Mouse (Mus musculus) midbrain, embryonic 13.5 days (tissue): ENCODE measurements around the gene Amotl1. TPM values are rescaled to one million over a fixed set of nuclear protein-coding genes. Genes with fewer than 3 reads are reported as not detected.
A peak's percentile ranks its signal among the peaks of the same experiment; 100 is the strongest.

Experiments used
- ATAC-seq: fragments of 200-750 bp; cut with Nextera tagmentation; 2 replicates; pipeline ENCODE4 v1.8.0; 2017; ENCODE audit warnings: mild to moderate bottlenecking, moderate TSS enrichment, moderate library complexity
- H3K27ac ChIP-seq: fragments of 300-500 bp; sonication (generic); 2 replicates; pipeline ENCODE4 v1.5.1; 2015; ENCODE audit warnings: inconsistent platforms, mild to moderate bottlenecking, moderate library complexity
- H3K27me3 ChIP-seq: fragments of 300-500 bp; sonication (generic); 2 replicates; pipeline ENCODE4 v1.6.1; 2015; ENCODE audit warnings: mild to moderate bottlenecking, inconsistent platforms
- H3K36me3 ChIP-seq: fragments of 300-500 bp; sonication (generic); 2 replicates; pipeline ENCODE4 v1.6.1; 2015; ENCODE audit warnings: mild to moderate bottlenecking, inconsistent platforms
- H3K4me1 ChIP-seq: fragments of 300-500 bp; sonication (generic); replicated peaks from 2 replicates; pipeline ENCODE4 v1.6.1; 2015; ENCODE audit warnings: inconsistent platforms
- H3K4me2 ChIP-seq: fragments of 300-500 bp; sonication (generic); replicated peaks from 2 replicates; pipeline ENCODE4 v1.6.1; 2015; ENCODE audit warnings: moderate library complexity, mild to moderate bottlenecking, inconsistent platforms
- H3K4me3 ChIP-seq: fragments of 300-500 bp; sonication (generic); replicated peaks from 2 replicates; pipeline ENCODE4 v1.5.1; 2015; ENCODE audit warnings: mild to moderate bottlenecking, inconsistent platforms
- H3K9ac ChIP-seq: fragments of 300-500 bp; sonication (generic); replicated peaks from 2 replicates; pipeline ENCODE4 v1.6.1; 2015; ENCODE audit warnings: mild to moderate bottlenecking, inconsistent platforms
- H3K9me3 ChIP-seq: fragments of 300-500 bp; sonication (generic); 2 replicates; pipeline ENCODE4 v1.6.1; 2016; ENCODE audit warnings: mild to moderate bottlenecking, inconsistent platforms
- WGBS: fragments of 180-500 bp; shearing (Covaris S2); methylation state at CpG from one replicate; pipeline ENCODE4 v1.1.7; 2015; 5-methylcytosine and 5-hydroxymethylcytosine counted together
- polyA plus RNA-seq: library from polyadenylated mRNA; unstranded; fragments of >200 nt; fragmentation: Nextera tagmentation; extraction: Ambion mirVana; gene quantifications from 2 replicates; pipeline ENCODE4 v1.2.1, GENCODE M21; 2015

Gene Amotl1
- polyA plus RNA-seq, 1 experiment from 2014 or later = 9.8 TPM

DNA sequence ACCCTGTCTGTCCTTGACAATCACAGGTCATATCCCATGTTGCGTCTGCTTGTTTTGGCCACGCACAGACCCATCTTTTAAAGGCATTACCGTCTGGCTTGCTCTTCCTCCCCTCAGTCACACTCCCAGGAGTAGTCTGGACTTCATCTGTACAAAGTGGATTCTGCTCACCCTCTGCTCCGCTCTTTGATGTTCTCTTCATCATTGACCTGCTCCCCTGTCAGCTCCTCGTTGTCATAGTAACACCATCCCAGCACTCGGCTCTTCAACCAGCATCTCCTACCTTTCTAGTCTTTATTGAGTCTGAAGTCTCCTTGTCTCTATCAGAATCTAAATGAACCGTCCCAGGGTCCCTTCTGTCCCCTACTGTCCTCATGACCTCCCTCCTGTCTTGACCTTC lies 9.3 kb downstream of the Amotl1 start:
- peaks cover 47% of the 10 kb centered on the region for H3K4me1 ChIP-seq
- no peak overlapping the region for H3K9ac ChIP-seq
- H3K36me3 ChIP-seq = no peaks in the 10 kb centered on the region
- H3K9me3 ChIP-seq = no peaks in the 10 kb centered on the region
- H3K4me2 ChIP-seq = no peak overlapping the region
- WGBS = 58% methylated on average over 7 of the region's 7 CpGs
- peaks cover 33% of the 10 kb centered on the region for H3K27me3 ChIP-seq
- H3K4me3 ChIP-seq = no peak overlapping the region
- peak; percentile 43; the same call in 1 of the 2 replicates for ATAC-seq
- H3K27ac ChIP-seq = no peak overlapping the region

GRCm38 (mm10) chr9:14634155-14634554 lies 10.7 kb downstream of the Amotl1 start:
- peaks cover 33% of the 10 kb centered on the region for H3K27me3 ChIP-seq
- 9% methylated on average over 15 of the region's 15 CpGs for WGBS
- no peak overlapping the region for H3K9ac ChIP-seq
- ATAC-seq = peak; percentile 91
- peak overlapping the region; percentile 23 for H3K4me3 ChIP-seq
- H3K4me1 ChIP-seq = peaks cover 43% of the 10 kb centered on the region
- no peak overlapping the region for H3K27ac ChIP-seq
- peak overlapping the region; percentile 47 for H3K4me2 ChIP-seq
- H3K9me3 ChIP-seq = no peaks in the 10 kb centered on the region
- no peaks in the 10 kb centered on the region for H3K36me3 ChIP-seq

- H3K9ac ChIP-seq = no peak overlapping the region; the same call in 1 of the 2 replicates
- H3K27me3 ChIP-seq = peaks cover 33% of the 10 kb centered on the region
- no peaks in the 10 kb centered on the region for H3K36me3 ChIP-seq
- H3K9me3 ChIP-seq = no peaks in the 10 kb centered on the region
- no peak overlapping the region for H3K27ac ChIP-seq
- H3K4me3 ChIP-seq = no peak overlapping the region
- peak overlapping the region; percentile 7; the same call in 1 of the 2 replicates for H3K4me2 ChIP-seq
- 0 out of 2 replicates have a peak, but pooled peaks have one; percentile 38 for ATAC-seq
- WGBS = 16% methylated on average over 10 of the region's 10 CpGs
- H3K4me1 ChIP-seq = peaks cover 43% of the 10 kb centered on the region
These were observed 12.3 kb downstream of the Amotl1 start for GRCm38 (mm10) chr9:14632365-14633163.

DNA sequence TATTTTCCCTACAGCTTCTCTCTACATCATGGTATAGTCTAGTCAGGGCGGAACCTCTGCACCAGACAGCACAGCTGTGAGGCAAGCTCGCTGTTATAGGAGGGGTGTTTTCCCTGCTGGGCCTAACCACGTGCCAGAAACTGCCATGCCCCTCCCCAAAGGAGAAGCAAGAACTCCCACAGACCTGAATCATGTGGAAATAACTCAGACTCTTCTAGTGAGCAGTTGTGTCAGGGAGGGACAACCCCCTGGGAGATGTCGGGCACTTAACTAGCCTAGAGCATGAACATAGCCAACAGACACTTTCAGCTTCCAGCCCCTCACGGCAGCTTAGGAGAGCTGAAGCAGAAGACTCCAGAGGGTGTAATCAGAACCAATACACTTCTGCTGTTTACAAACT lies 13.1 kb downstream of the Amotl1 start:
- Histone ChIP-seq H3K27me3 (peaks cover 33% of the 10 kb centered on the region), H3K9ac (no peak overlapping the region), H3K4me1 (peaks cover 43% of the 10 kb centered on the region), H3K4me3 (no peak overlapping the region), H3K27ac (no peak overlapping the region), H3K36me3 (no peaks in the 10 kb centered on the region), H3K9me3 (no peaks in the 10 kb centered on the region), H3K4me2 (0 out of 2 replicates have a peak overlapping the region, but pooled peaks have one; percentile 6)
- 27% methylated on average over 5 of the region's 5 CpGs for WGBS
- ATAC-seq = 0 out of 2 replicates have a peak, but pooled peaks have one; percentile 9

DNA sequence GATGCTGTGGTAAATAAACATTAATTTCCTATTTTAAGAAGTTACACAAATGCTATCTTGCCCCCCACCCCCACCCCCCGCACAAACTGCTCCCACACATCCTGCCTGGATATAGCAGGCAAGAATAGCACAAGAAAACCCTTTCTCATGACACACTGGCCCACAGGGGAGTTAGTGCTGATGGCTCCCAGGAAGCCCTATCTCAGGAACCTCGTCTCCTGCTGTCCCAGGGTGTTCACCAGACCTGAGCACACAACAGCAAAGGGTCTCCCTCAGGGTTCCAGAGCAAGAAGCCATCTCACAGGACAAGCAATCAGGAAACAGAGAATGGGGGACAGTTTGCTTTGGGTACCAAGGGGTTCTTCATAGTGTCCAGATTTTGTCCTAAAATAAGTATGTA lies 17.3 kb downstream of the Amotl1 start:
- Histone ChIP-seq H3K4me1 (peaks cover 12% of the 10 kb centered on the region), H3K27me3 (0 out of 2 replicates have a peak, but pooled peaks cover 5% of the 10 kb centered on the region), H3K4me3 (no peak overlapping the region), H3K4me2 (no peak overlapping the region), H3K36me3 (no peaks in the 10 kb centered on the region), H3K9me3 (no peaks in the 10 kb centered on the region), H3K9ac (no peak overlapping the region), H3K27ac (no peak overlapping the region)
- WGBS = 67% methylated on average over 2 of the region's 2 CpGs
- no peak for ATAC-seq

GRCm38 (mm10) chr9:14625961-14626360 lies 18.9 kb downstream of the Amotl1 start:
- 86% methylated on average over 3 of the region's 3 CpGs for WGBS
- H3K4me3 ChIP-seq = no peak overlapping the region
- H3K36me3 ChIP-seq = no peaks in the 10 kb centered on the region
- no peaks in the 10 kb centered on the region for H3K4me1 ChIP-seq
- H3K27me3 ChIP-seq = no peaks in the 10 kb centered on the region
- no peak for ATAC-seq
- no peak overlapping the region for H3K27ac ChIP-seq
- H3K9me3 ChIP-seq = no peaks in the 10 kb centered on the region
- no peak overlapping the region for H3K4me2 ChIP-seq
- no peak overlapping the region for H3K9ac ChIP-seq

GRCm38 (mm10) chr9:14625024-14625423 lies 19.8 kb downstream of the Amotl1 start:
- no peak overlapping the region for H3K9ac ChIP-seq
- H3K27me3 ChIP-seq = no peaks in the 10 kb centered on the region
- H3K27ac ChIP-seq = no peak overlapping the region
- no peaks in the 10 kb centered on the region for H3K36me3 ChIP-seq
- no peak overlapping the region for H3K4me3 ChIP-seq
- ATAC-seq = no peak
- 54% methylated on average over 3 of the region's 3 CpGs for WGBS
- H3K9me3 ChIP-seq = no peaks in the 10 kb centered on the region
- H3K4me1 ChIP-seq = no peaks in the 10 kb centered on the region
- no peak overlapping the region for H3K4me2 ChIP-seq

DNA sequence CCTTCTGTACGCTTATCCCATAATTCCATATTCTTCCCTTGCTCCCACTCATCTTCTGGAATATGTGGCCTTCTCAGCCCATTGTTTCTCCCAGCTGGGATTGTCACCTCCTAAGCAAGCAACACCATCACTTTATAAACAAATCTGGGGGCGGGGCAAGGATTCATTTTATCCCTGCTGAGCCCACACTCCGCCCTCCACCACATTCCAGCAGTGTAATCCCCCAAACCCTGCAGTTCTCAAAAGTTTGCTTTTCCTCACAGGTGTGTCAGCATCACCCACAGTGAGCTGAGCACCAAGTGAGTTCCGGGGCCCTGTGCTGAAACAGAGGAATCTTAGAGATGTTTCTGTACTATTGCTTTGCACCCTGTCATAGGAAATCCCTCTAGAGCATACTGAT lies 20.9 kb downstream of the Amotl1 start:
- H3K4me3 ChIP-seq = no peak overlapping the region

DNA sequence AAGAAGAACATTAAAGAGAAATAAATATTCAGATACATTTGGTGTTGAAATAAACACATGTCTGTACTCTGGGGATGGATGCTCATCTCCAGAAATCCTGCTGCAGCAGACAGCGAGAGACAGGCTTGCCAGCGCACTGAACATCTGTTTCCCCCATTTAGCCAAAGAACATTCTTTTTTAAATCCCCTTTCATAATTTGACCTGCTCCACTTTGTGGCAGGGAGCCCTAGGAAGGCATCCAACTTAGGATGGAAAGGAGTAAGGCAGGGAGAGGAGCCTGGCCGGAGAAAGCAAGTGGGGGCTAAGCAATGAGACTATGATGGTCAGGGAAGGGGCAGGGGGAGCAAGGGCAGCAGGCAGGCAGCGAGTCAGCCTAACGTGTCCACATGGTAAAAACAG lies 21.6 kb downstream of the Amotl1 start:
- no peak overlapping the region for H3K9ac ChIP-seq
- H3K27ac ChIP-seq = no peak overlapping the region
- no peak overlapping the region for H3K4me2 ChIP-seq
- H3K36me3 ChIP-seq = no peaks in the 10 kb centered on the region
- 60% methylated on average over 5 of the region's 5 CpGs for WGBS
- ATAC-seq = no peak
- H3K4me1 ChIP-seq = no peaks in the 10 kb centered on the region
- no peaks in the 10 kb centered on the region for H3K27me3 ChIP-seq
- no peaks in the 10 kb centered on the region for H3K9me3 ChIP-seq
- H3K4me3 ChIP-seq = no peak overlapping the region

More for the DNA sequence above, 20.9 kb downstream of the Amotl1 start:
- Histone ChIP-seq H3K27me3 (no peaks in the 10 kb centered on the region), H3K4me1 (no peaks in the 10 kb centered on the region), H3K9me3 (no peaks in the 10 kb centered on the region), H3K4me2 (no peak overlapping the region), H3K27ac (no peak overlapping the region), H3K36me3 (no peaks in the 10 kb centered on the region), H3K9ac (no peak overlapping the region)
- no peak for ATAC-seq
- WGBS = 61% methylated on average over 4 of the region's 4 CpGs

GRCm38 (mm10) chr9:14622848-14623247 lies 22.0 kb downstream of the Amotl1 start:
- H3K27ac ChIP-seq = no peak overlapping the region
- no peaks in the 10 kb centered on the region for H3K4me1 ChIP-seq
- no peak overlapping the region for H3K4me3 ChIP-seq
- H3K27me3 ChIP-seq = no peaks in the 10 kb centered on the region
- H3K4me2 ChIP-seq = no peak overlapping the region
- no peaks in the 10 kb centered on the region for H3K9me3 ChIP-seq
- no peak for ATAC-seq
- H3K9ac ChIP-seq = no peak overlapping the region
- WGBS = 78% methylated on average over 3 of the region's 3 CpGs
- no peaks in the 10 kb centered on the region for H3K36me3 ChIP-seq

GRCm38 (mm10) chr9:14620107-14620506 lies 24.7 kb downstream of the Amotl1 start:
- H3K9me3 ChIP-seq = no peaks in the 10 kb centered on the region
- no peak for ATAC-seq

GRCm38 (mm10) chr9:14614931-14615880 lies 29.6 kb downstream of the Amotl1 start:
- H3K4me3 ChIP-seq = peak overlapping the region; percentile 83
- H3K27me3 ChIP-seq = no peaks in the 10 kb centered on the region
- peak; percentile 84 for ATAC-seq
- peaks cover 33% of the 10 kb centered on the region for H3K4me1 ChIP-seq
- H3K9ac ChIP-seq = peak overlapping the region; percentile 96
- 10% methylated on average over 33 of the region's 33 CpGs for WGBS
- peak overlapping the region; percentile 73 for H3K27ac ChIP-seq
- peak overlapping the region; percentile 83 for H3K4me2 ChIP-seq
- no peaks in the 10 kb centered on the region for H3K36me3 ChIP-seq
- no peaks in the 10 kb centered on the region for H3K9me3 ChIP-seq

More at GRCm38 (mm10) chr9:14620107-14620506, 24.7 kb downstream of the Amotl1 start:
- no peak overlapping the region for H3K4me3 ChIP-seq
- H3K27ac ChIP-seq = no peak overlapping the region
- WGBS = 89% methylated on average over 5 of the region's 5 CpGs
- H3K4me2 ChIP-seq = no peak overlapping the region
- peaks cover 4% of the 10 kb centered on the region; the same call in 1 of the 2 replicates for H3K4me1 ChIP-seq
- no peaks in the 10 kb centered on the region for H3K36me3 ChIP-seq
- no peaks in the 10 kb centered on the region for H3K27me3 ChIP-seq
- no peak overlapping the region for H3K9ac ChIP-seq
